Mouse (Mus musculus) heart, embryonic 14.5 days (tissue): ENCODE measurements around the gene Atp8b4. TPM values are rescaled to one million over a fixed set of nuclear protein-coding genes. Genes with fewer than 3 reads are reported as not detected.

ENCODE experiments used
- ATAC-seq: fragments of 200-750 bp; cut with Nextera tagmentation; 2 replicates; pipeline ENCODE4 v1.8.0; 2017; ENCODE audit warnings: low read depth, moderate TSS enrichment; ENCODE audit not compliant: insufficient number of reproducible peaks, insufficient read depth, low FRiP score
- H3K27ac ChIP-seq, 2 experiments: fragments of 200-500 bp in 1 of 2; fragments of 300-500 bp in 1 of 2; sonication (generic) in 1 of 2; replicated peaks in 1 of 2; 2 replicates each; pipeline ENCODE4 v1.5.1; 2012 to 2014; ENCODE audit warnings: low read depth in 2 of 2, low read length in 2 of 2, control low read depth in 1 of 2, mild to moderate bottlenecking in 1 of 2, mixed read lengths in 1 of 2; ENCODE audit not compliant: control insufficient read depth in 1 of 2, insufficient read depth in 1 of 2
- H3K27me3 ChIP-seq: fragments of 300-500 bp; sonication (generic); 2 replicates; pipeline ENCODE4 v1.6.1; 2014; ENCODE audit warnings: mild to moderate bottlenecking, low read length, control low read depth; ENCODE audit not compliant: control insufficient read depth, insufficient read depth
- H3K36me3 ChIP-seq: fragments of 300-500 bp; sonication (generic); 2 replicates; pipeline ENCODE4 v1.6.1; 2014; ENCODE audit warnings: mild to moderate bottlenecking, control low read depth, low read length, mixed read lengths; ENCODE audit not compliant: control insufficient read depth, insufficient read depth
- H3K4me1 ChIP-seq, 2 experiments: fragments of 200-500 bp in 1 of 2; fragments of 300-500 bp in 1 of 2; sonication (generic) in 1 of 2; 2 replicates each; pipeline ENCODE4 v1.6.1; 2012 to 2014; ENCODE audit warnings: low read length in 2 of 2, control low read depth in 1 of 2, mixed read lengths in 1 of 2; ENCODE audit not compliant: control insufficient read depth in 2 of 2, insufficient read depth in 2 of 2
- H3K4me2 ChIP-seq: fragments of 300-500 bp; sonication (generic); 2 replicates; pipeline ENCODE4 v1.6.1; 2014; ENCODE audit warnings: mild to moderate bottlenecking, low read length
- H3K4me3 ChIP-seq, 2 experiments: fragments of 200-500 bp in 1 of 2; fragments of 300-500 bp in 1 of 2; sonication (generic) in 1 of 2; 2 replicates each; pipeline ENCODE4 v1.5.1; 2012 to 2014; ENCODE audit warnings: low read length in 2 of 2, mild to moderate bottlenecking in 2 of 2, control low read depth in 1 of 2, low read depth in 1 of 2, moderate library complexity in 1 of 2; ENCODE audit not compliant: control insufficient read depth in 1 of 2, insufficient read depth in 1 of 2
- H3K9ac ChIP-seq: fragments of 300-500 bp; sonication (generic); 2 replicates; pipeline ENCODE4 v1.6.1; 2014; ENCODE audit warnings: mild to moderate bottlenecking, low read length
- H3K9me3 ChIP-seq: fragments of 300-500 bp; sonication (generic); 2 replicates; pipeline ENCODE4 v1.6.1; 2016; ENCODE audit warnings: low read length, control low read depth; ENCODE audit not compliant: control insufficient read depth
- WGBS: fragments of 180-500 bp; shearing (Covaris S2); extraction: QIAGEN DNeasy Blood & Tissue Kit; methylation state at CpG from one replicate; pipeline ENCODE4 v1.1.7; 2014; 5-methylcytosine and 5-hydroxymethylcytosine counted together
- polyA plus RNA-seq: library from polyadenylated mRNA; unstranded; fragments of >200 nt; fragmentation: Nextera tagmentation; extraction: Ambion mirVana; gene quantifications from 2 replicates; pipeline ENCODE4 v1.2.1, GENCODE M21; 2014

The Atp8b4 gene
- polyA plus RNA-seq, 1 experiment from 2014 or later = 0.16 TPM

GRCm38 (mm10) chr2:126483337-126483736 lies 17.1 kb downstream of the Atp8b4 start:
- no peak for ATAC-seq
- Histone ChIP-seq H3K4me2 (no peak overlapping the region), H3K4me1 (no peaks in the 10 kb centered on the region), H3K36me3 (no peaks in the 10 kb centered on the region), H3K27ac (no peak overlapping the region), H3K27me3 (no peaks in the 10 kb centered on the region), H3K9ac (no peak overlapping the region), H3K9me3 (no peaks in the 10 kb centered on the region), H3K4me3 (no peak overlapping the region)
- WGBS = 74% methylated on average over 6 of the region's 6 CpGs

DNA sequence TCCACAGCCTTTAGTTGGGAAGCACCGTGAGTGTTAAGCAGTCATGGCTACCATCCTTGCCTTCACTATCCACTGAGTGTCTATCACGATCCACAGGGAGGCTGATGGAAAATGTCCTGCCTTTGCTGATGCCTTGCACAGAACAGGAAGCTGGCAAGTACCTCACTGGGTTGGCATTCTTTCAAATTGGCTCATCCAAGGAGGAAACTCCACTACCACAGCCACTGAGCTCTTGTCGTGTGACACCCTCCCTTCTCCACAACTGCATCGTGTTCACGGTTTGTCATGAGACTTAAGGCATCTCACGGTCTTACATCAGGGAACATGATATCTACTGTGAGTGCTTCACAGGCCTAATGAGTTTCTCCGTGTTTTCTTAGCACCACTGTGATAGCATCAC lies 22.9 kb downstream of the Atp8b4 start:
- no peak for ATAC-seq
- Histone ChIP-seq H3K9me3 (no peaks in the 10 kb centered on the region), H3K4me1 (no peaks in the 10 kb centered on the region), H3K4me2 (no peak overlapping the region), H3K9ac (no peak overlapping the region), H3K27me3 (no peaks in the 10 kb centered on the region), H3K27ac (no peak overlapping the region), H3K4me3 (no peak overlapping the region), H3K36me3 (no peaks in the 10 kb centered on the region)
- WGBS = 74% methylated on average over 7 of the region's 7 CpGs

- H3K4me3 ChIP-seq = no peak overlapping the region
- H3K36me3 ChIP-seq = no peaks in the 10 kb centered on the region
- H3K4me1 ChIP-seq = no peaks in the 10 kb centered on the region
- no peak overlapping the region for H3K9ac ChIP-seq
- no peak for ATAC-seq
- no peak overlapping the region for H3K4me2 ChIP-seq
- H3K9me3 ChIP-seq = no peaks in the 10 kb centered on the region
- no peak overlapping the region for H3K27ac ChIP-seq
- 84% methylated on average over 11 of the region's 11 CpGs for WGBS
- H3K27me3 ChIP-seq = no peaks in the 10 kb centered on the region
Observed at GRCm38 (mm10) chr2:126475681-126476410, 24.6 kb downstream of the Atp8b4 start.

GRCm38 (mm10) chr2:126474019-126474418 lies 26.5 kb downstream of the Atp8b4 start:
- Histone ChIP-seq H3K9ac (no peak overlapping the region), H3K27ac (no peak overlapping the region), H3K4me2 (no peak overlapping the region), H3K36me3 (no peaks in the 10 kb centered on the region), H3K9me3 (no peaks in the 10 kb centered on the region), H3K4me3 (no peak overlapping the region), H3K27me3 (no peaks in the 10 kb centered on the region), H3K4me1 (no peaks in the 10 kb centered on the region)
- no peak for ATAC-seq
- 88% methylated on average over 6 of the region's 6 CpGs for WGBS

- H3K27ac ChIP-seq = no peak overlapping the region
- no peak for ATAC-seq
- no peaks in the 10 kb centered on the region for H3K36me3 ChIP-seq
- H3K4me1 ChIP-seq = no peaks in the 10 kb centered on the region
- H3K4me2 ChIP-seq = no peak overlapping the region
- H3K27me3 ChIP-seq = no peaks in the 10 kb centered on the region
- no peak overlapping the region for H3K4me3 ChIP-seq
- no peak overlapping the region for H3K9ac ChIP-seq
- H3K9me3 ChIP-seq = no peaks in the 10 kb centered on the region
- WGBS = 63% methylated on average over 5 of the region's 5 CpGs
Observed at GRCm38 (mm10) chr2:126472836-126473235, 27.6 kb downstream of the Atp8b4 start.

GRCm38 (mm10) chr2:126467790-126468189 lies 32.7 kb downstream of the Atp8b4 start:
- H3K4me3 ChIP-seq = no peak overlapping the region
- no peak overlapping the region for H3K27ac ChIP-seq
- 80% methylated on average over 4 of the region's 4 CpGs for WGBS
- H3K4me1 ChIP-seq = no peaks in the 10 kb centered on the region
- no peak for ATAC-seq
- no peak overlapping the region for H3K9ac ChIP-seq
- H3K9me3 ChIP-seq = no peaks in the 10 kb centered on the region
- H3K27me3 ChIP-seq = no peaks in the 10 kb centered on the region
- no peaks in the 10 kb centered on the region for H3K36me3 ChIP-seq
- H3K4me2 ChIP-seq = no peak overlapping the region

GRCm38 (mm10) chr2:126466391-126467134 lies 33.9 kb downstream of the Atp8b4 start:
- no peaks in the 10 kb centered on the region for H3K27me3 ChIP-seq
- no peak overlapping the region for H3K4me3 ChIP-seq
- ATAC-seq = no peak
- no peak overlapping the region for H3K4me2 ChIP-seq
- no peak overlapping the region for H3K9ac ChIP-seq
- no peaks in the 10 kb centered on the region for H3K9me3 ChIP-seq
- WGBS = 79% methylated on average over 13 of the region's 13 CpGs
- H3K27ac ChIP-seq = no peak overlapping the region
- H3K36me3 ChIP-seq = no peaks in the 10 kb centered on the region
- H3K4me1 ChIP-seq = no peaks in the 10 kb centered on the region
